Mouse (Mus musculus) adrenal gland, adult (tissue): ENCODE results near the gene Itgb5.
A peak's percentile ranks its signal among the peaks of the same experiment; 100 is the strongest.

Experiments
- DNase-seq, 2 experiments: peaks; one replicate each; pipeline ENCODE4 v3.0.0; 2022 to 2023; ENCODE audit warnings: low spot score in 1 of 2; ENCODE audit not compliant: inconsistent age in 2 of 2

Itgb5 gene

DNA sequence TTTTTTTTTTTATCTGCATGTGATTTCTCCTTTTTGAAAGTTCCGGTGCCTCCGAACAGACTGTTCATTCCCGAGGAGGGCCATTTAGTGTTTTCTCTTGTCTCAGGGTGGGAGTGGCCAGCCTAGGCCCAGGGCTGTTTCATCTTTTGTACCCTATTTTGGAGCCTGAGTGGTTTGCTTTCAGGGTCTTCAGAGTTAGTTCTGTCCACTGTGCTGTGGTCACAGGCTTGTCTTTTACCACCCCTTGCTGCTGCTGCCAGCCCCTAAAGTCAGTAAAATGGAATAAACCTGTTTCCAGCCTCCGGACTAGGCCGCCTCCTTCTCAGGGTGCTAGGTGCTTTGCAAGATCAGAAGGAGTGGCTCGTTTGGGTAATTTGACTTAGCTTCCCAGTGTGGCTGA, 2.6 kb downstream of the Itgb5 start:
- peak; percentile 13 to 61 for DNase-seq

DNA sequence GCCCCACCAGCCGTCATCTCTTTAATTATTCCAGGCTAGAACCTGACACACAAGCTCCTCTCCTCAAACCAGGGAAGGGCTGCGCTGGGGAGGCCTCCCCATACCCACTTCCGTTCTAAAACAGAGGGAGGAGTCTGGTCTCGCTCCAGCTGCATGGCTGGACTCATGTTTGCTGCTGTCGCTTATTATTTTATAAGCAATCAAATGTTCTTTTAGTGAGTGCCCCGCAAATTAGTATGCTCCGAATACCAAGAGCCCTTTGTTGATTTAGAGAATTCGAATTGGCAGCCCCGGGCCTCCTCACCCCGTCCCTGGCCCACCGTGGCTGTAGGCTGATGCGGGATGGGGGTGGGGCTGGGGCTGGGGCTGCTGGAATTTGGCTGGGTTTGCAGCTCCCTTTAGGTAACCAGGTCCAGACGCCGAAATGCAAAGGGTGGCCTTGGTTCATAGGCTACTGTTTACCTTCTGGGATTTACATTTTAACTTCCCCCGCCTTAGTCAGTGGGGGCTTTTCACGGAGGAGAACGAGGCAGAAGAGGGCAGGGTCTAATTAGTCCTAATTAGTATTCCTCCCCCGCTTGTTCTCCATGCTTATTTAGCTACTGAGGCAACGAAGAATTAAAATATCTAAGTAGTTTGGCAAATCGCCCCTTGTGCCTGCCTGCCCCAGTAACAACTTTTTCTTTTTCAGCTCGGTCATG, 3.4 kb downstream of the Itgb5 start:
- DNase-seq: peak; percentile 52 to 79

DNA sequence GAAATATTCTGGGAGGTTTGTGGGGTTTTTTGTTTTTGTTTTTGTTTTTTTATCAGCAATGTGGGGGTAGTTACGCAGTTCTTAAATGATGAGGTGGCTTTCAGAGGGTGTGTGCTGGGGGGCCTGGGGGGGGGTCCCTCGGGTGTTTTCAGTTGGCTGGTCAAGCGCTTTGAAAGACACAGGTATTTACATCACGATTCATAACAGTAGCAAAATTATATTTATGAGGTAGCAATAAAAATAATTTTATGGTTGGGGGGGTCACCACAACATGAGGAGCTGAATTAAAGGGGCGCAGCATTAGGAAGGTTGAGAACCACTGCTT, 3.9 kb downstream of the Itgb5 start:
- no peak for DNase-seq

DNA sequence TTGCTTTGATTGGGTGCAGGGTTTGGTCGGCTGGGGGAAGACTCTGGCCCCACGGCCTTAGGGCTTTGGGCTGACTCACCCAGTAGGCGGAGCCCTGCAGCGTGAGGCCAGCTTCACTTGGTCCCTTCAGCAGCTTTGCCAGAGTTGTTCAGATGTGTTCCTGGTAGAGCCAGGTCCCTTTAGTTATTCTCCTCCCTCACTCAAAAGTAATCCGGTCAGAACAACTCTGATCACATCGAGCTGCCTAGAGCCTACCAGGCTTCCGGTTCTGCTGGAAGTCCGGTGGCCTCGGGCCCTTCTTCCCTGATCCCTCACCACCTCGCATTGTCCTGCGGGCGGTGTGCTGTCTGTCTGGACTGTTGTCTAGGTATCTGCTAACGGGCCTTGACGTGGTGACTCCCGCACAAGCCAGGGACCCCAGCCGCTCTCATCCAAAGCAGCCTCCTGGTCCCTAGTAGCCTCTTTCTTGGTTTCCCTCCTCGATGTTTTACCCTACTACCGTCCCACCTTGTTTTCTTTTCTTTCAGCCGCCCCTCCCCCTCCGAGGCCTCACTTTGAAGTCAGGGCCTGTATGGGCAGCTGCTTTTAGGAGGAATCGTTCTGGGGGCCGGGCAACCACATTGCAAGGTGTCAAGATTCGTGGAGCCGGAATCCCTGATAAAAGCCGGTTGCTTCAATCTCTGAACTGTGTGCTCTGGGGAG, 4.5 kb downstream of the Itgb5 start:
- DNase-seq: peak; percentile 83 to 92

DNA sequence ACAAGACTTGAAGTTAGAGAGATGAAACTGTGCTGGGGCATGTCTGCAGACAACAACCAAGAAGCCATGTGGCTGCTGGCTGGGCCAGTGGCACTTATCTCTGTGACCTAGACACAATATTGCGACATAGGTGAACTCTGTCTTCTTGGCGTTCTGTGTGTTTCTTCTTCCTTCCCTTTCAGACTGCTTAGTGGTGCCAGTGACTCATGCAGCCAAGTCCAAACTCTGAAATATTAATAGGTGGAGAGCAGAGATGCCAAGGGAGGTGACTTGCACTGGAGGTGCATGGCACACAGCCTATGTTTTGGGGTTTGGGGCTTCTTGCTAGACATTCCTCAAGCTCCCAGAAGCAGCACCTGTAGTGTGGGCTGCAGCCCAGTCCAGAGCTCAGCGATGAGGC, 7.2 kb downstream of the Itgb5 start:
- DNase-seq: peak; percentile 76 to 90

DNA sequence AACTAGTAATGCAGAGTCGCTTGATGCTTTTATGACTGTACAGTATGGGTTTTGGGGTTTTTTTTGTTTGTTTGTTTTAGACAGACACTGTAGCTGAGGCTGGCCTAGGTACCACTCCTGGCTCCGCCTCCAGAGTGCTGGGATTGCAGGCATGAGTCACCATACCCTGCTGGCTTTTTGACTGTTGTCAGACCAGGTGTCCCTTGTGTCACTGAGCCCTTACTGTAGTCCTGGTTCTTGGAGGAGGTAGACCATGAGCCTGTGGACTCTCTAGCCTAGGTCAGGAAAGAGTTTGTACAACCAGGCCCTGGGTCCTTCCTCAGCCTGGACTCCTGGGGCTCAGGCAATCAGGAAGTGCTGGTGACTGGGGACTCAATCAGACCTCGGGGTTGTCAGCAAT, 7.7 kb downstream of the Itgb5 start:
- DNase-seq: peak; percentile 60 to 83

DNA sequence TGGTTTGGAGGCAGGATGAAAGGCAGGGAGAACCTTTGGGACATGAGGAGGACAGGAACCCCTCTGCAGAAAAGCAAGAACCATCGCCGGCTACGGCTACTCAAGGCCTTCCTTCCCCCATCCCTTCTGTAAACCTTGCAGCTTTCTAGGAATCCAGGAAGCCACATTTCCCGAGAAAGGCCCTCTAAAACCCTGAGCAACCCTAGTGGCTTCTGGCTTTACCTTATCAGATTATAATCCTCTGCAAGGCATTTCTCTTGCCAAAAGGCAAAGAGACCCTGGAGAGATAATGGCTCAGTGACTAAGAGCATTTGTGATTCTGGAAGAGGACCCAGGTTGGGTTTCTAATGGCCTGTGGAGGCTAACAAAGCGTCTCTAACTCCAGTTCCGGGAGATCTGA, 11.2 kb downstream of the Itgb5 start:
- peak in 1 of 2 experiments; percentile 67 for DNase-seq

DNA sequence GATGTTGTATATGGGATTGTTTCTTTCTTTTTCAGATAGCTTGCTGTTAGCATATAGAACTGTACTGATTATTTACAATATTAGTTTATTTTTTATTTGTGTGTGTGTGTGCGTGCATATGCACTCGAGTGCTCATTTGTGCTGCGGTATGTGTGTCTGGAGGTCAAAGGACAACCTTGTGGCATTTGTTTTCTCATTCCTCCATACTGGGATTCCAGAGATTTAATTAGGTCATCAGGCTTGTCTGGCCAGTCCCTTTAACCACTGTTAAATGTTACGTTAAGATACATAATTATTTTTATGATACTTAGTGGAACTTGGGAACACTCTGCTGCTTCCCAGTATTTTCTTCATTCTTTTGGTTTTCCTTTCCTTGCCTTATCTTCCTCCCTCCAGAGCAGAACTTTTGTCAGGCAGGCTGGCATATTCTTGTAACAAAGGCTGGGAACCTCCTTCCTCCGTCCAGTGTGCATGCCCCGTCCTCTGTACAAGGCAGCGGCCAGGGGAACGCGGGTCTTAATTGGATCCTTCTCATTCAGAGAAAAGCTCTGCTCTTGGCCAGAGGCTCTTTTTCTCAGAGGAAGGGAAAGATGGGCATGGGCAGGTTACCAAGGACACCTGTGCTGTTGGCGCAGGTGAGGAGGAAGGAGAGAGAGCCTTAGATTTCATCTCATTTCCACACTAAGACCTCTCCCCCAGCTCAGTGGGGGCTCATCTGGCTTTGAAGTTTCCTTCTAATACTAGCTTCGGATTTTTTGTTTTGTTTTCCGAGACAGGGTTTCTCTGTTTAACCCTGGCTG, 12.8 kb downstream of the Itgb5 start:
- peak in 1 of 2 experiments; percentile 29 for DNase-seq

DNA sequence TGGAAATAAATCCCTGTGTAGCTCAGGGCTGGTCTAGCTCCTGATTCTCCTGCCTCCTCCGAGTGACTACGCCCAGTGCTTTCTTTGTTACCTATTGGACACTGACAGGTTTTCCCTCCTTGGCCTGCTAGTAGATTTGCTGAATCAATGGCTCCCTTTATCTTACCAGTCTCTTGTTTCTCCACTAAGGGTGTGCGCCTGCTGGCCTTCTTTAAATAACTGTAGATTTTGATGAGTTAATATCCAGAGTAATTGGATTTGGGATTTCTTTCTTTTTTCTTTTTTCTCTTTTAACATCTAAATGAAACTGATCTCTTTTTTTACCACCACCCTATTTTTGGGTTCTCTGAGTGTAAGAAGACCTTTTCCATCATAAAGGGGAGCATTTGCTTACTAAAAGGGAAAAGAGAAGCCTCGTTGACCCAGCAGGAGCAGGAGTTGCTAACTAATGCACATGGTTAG, 14.7 kb downstream of the Itgb5 start:
- no peak for DNase-seq

DNA sequence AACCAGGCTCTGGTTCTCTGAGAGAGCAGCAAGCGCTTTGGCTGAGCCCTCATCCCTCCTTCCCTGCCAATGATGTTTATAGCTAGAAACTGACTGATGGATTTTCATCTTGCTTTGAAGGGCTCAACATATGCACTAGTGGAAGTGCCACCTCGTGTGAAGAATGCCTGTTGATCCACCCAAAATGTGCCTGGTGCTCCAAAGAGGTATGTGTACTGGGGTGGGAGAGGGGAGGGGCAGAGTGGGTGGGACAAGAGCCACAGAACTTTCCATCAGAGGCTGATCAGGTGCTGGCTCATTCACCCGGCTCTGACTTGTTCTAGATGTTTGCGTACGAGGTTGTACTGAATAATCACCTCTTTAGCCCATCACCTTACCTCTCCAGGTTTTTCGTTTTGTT, 15.4 kb downstream of the Itgb5 start:
- DNase-seq: no peak

DNA sequence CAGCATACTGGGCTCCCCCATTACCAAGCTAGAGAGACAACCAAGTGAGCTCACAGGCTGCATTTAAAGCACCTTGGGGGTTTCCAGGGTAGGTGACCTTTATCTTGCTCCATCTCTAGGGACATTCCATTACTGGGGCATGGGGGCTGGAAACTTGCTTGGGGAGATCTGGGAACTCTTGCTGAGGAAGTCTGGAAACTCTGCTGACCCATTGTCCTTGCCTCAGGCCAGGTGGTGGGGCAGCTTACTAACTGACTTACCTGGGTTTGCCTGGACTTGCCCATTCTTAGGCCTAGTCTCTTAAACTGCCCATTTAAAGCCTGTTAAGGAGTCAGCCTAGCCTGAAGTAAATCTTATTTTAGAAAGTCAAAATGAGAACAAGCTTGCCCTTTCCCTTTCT, 23.8 kb downstream of the Itgb5 start:
- DNase-seq: no peak

DNA sequence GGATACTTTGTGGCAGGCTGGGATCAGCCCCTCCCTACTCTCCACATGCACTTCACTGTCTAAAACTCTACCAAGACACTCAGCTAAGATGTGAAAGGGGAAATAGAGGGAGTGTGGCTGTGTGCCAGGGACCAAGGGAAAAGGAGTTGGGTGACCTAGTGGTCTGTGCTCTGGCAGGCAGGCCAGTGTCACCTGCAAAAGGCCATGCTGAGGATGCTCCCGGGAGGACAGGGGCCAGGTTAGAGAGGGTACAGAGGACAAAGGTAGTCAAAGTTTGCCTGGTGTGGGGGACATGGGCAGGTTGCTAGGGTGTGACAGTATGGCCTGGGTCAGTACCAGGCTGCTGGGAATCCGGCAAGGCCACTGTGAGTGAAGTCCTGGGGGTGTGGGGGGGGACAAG, 29.3 kb downstream of the Itgb5 start:
- DNase-seq: no peak

DNA sequence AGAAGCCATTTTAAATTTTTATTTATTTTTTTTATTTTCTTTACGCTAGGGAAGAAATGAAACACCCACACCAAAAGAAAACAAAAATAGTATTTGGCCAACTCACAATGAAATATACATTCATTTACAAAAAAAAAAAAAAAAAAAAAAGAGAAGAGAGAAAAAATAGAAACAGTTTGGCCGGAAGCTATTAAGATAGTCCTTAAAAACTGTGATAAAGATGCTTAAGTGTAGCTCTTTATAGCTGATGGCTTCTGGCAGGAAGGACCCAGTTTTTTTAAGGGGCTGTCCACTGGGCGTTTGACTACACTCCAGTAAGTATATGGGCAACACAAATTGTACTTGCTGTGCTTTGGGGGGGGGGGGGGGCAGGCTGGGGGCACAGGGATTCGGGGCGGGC, 29.9 kb downstream of the Itgb5 start:
- no peak for DNase-seq

DNA sequence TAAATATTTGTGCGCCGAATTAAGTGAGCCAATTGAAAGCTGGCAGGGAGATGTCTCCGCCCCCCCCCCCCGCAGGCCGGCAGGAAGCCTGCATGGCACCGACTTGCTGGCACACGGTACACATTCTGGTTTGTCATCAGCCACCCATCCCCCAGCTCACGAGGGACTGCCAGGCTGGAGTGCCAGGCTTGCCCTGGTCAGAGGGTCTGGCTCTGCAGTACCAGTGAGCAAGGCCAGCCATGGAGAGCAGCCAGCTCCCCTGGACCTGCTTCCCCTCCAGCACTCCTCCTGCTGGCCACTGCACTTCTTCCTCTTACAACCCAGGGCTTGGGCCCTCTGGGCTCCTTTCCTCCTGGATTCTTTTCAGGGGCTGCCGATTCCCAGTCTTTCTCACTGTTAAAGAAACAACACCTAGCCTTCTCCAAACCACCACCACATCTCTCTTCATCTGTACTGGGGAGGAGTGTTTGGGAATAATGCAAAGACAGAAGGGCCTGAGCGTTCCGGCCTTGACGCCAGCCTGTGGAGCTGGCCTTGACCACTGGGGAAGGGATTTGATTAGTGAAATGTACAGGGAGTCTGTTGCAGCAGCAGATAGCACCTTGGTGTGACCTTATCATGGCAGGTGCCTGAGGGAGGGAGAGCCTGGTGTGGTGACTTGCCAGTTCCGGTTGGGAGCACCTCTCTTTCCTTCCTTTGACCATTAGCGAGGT, 30.7 kb downstream of the Itgb5 start:
- peak; percentile 92 to 95 for DNase-seq

DNA sequence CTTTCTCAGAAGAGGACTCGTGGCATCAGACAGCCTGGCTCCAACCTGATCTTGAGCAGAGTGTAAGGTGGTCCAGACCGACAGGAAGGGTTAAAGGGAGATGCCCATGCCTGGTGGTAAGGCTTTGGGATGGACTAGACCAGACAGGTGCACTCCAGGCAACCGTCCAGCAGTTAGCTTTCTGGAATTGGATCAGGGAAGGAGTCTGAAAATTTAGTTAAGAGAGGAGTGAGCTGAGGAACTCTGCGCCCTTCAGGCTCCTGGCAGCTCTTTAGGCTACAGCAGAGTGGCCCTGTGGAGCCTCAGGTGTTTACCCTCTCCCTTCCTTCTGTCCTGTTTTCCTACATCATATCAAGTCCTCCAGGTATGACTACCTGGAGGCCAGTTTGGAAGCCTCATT, 32.9 kb downstream of the Itgb5 start:
- no peak for DNase-seq

DNA sequence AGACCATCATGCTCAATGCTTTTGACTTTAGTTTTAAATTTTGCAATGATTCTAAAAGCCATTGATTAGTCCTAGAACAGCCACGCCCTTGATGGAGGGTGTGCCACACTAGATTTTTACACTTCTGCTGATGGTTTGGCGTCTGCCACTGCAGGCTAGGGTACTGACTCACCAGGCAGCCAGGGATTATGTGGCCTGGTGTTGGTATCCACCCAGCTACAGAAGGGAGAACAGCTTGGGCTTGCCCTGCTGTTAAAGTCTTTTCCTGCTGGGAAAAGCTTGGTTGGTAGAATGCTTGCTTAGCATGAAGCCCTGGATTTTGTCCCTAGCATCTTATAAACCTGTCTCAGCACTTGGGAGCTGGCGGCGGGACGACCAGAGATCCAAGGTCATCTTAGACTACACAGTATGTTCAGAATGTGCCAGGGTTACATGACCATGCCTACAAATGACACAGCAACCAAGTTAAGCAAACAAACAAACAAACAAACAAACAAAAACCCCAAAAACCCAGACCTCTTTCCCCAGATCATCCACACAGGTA, 33.8 kb downstream of the Itgb5 start:
- DNase-seq: peak in 1 of 2 experiments; percentile 62

DNA sequence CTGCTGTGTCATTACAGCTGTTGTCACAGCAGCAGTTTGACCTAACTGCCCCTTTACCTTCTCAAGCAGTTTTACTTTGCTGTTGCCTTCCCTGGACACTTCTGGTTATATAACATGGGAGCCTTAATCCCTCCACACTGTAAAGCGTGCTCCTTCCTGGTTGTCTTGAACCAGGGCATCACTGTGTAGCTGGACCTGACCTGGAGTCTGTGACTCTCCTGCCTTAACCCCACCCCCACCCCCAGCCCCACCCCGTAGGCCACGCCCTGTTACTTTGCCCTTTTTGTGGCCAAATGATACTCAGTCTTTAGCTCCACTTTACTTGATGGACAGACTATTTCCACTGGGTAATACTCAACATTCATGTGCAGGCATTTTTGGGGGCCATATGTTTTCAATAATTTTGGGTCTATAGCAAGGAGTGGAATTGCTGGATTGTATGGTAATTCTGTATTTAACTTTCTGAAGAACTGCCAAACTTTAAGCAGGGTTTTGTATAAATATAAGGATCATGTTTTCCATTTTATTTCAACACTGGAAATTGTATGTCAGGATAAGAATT, 40.8 kb downstream of the Itgb5 start:
- no peak for DNase-seq

DNA sequence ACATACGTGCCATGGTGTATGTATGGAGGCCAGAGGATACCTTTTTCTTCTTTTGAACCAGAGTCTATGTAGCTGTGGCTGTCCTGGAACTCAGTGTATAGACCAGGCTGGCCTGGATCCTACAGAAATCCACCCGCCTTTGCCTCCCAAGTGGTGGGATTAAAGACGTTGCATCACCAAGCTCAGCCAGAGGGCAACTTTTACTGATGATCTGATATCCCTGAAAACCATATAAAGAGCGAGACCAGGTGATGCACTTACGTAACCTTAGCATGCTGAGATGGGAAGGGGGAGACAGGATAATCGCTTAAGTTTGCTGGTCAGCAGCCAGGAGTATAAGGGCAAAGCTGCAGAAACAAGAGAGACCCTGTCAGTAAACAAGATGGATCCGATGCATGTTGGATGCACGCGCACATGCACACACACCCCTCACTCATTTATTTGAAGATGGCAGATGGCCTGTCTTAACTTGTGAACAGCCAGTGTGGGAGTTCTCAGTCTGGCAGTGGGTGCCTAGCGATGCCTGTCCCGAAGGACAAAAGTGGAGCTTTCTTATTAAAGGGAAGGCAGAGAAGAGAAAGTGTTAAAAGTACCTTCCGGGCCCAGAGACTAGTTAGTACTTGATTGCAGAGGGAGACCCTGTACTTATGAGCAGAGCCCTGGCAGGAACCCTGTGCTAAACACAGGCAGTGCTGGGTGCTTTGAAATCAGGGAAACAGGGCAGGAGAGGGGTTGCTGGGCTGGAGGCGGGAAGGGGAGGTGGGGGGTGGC, 41.7 kb downstream of the Itgb5 start:
- no peak for DNase-seq

DNA sequence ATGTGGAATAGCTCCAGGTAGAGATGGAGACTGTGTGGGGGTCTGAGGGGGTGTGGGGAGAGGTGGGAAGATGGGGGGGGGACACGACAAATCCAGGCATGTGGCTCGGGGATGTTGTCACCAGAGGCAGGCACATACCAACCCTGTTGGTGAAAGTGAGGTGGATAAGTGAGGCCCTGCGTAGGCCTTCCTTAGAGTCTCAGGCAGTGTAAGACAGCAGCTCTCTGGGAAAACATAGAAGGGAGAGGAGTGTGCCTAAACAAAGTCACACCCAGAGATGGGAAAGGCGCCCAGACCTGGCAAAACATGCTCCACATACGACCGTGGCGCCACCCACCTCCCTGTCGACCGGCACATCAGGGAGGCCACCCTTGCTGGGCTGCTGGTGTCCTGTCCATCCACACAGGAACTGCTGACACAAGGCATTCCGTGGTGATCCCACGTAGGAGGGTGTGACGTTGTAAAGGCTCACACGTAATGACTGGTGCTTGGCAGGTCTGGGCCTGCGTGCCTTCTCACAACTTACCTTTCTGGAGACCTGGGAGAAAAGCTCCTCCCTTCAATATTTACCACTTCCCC, 42.5 kb downstream of the Itgb5 start:
- no peak for DNase-seq

DNA sequence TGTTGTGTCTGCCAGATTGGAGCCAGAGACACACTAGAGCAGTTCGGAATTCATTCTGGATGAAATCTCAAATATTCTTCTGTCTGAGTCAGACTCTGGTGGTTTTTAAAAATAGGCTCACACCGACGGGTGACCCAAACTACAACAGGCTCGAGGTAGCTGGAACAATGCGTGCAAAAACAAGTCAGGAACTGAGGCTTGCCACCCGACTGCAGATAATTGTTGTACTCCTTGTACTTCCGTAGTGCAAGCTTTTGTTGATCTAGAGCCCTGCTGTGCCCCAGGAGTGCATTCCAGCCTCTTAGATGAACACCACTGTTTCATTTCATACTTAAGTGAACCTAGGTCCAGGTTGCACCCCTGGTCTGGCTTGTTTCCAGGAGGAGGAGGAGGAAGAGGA, 43.8 kb downstream of the Itgb5 start:
- peak in 1 of 2 experiments; percentile 41 for DNase-seq
